Mouse (Mus musculus): ENCODE measurements at regions not wholly inside any gene's neighbourhood (a gene's known extent, or its start where the extent isn't known, plus 50 kb on each side); places are given as distances from the start of the nearest gene placed in this dataset.
"Not testable (repeated sequence)": the region's sequence is repeated elsewhere in the genome, so short reads cannot be mapped to it uniquely, and the experiment has no call there.

DNA sequence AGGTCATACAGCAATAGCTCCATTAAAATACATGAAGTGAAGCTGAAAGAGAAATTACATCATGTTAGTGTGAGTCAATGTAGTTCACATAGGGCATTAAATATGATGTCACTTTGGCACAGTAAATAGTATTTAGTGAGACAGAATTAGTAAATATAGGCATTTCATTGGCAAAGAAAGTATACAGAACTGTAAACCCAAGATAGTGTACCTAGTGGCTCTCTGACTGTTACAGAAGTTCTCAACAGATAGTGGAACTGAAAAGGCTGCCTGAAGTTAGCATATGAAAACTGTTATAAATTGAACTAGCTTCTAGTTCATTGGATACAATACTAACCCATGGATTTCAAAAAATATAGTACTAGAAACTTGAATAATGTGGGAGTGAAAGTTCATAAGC lies 1642.1 kb upstream of the Cdh6 start:
- no peak overlapping the region for H3K9ac ChIP-seq (replicated peaks; ENCODE audit: low read length)
- DNase-seq (ENCODE audit: low spot score) (no peak), ATAC-seq (replicated peaks; ENCODE audit: insufficient number of reproducible peaks, low FRiP score, low TSS enrichment, low read depth) (no peak)

GRCm38 (mm10) chr15:14806849-14807248 lies 1633.4 kb upstream of the Cdh6 start:
- no peak overlapping the region for H3K9ac ChIP-seq (replicated peaks; ENCODE audit: low read length)
- 57% methylated on average over 1 of the region's 1 CpGs for WGBS
- ATAC-seq (replicated peaks; ENCODE audit: insufficient number of reproducible peaks, low FRiP score, low TSS enrichment, low read depth), result no peak
- no peak for DNase-seq (ENCODE audit: low spot score)
- no peak overlapping the region for H3K4me2 ChIP-seq (ENCODE audit: low read depth, low read length)
- no peaks in the 10 kb centered on the region for H3K9me3 ChIP-seq (replicated peaks; ENCODE audit: control insufficient read depth, low read length)
- H3K4me3 ChIP-seq (ENCODE audit: low read depth, low read length), result no peak overlapping the region
- H3K27me3 ChIP-seq (ENCODE audit: control insufficient read depth, insufficient read depth, low read length), result no peaks in the 10 kb centered on the region
- no peaks in the 10 kb centered on the region for H3K36me3 ChIP-seq (replicated peaks; ENCODE audit: control insufficient read depth, insufficient read depth, low read depth, low read length)
- H3K4me1 ChIP-seq (ENCODE audit: control insufficient read depth, insufficient read depth, low read length), result no peaks in the 10 kb centered on the region
- no peak overlapping the region for H3K27ac ChIP-seq (replicated peaks; ENCODE audit: low read depth, low read length)

More for the DNA sequence above, 1642.1 kb upstream of the Cdh6 start:
- H3K4me2 ChIP-seq (ENCODE audit: low read depth, low read length), result no peak overlapping the region
- H3K36me3 ChIP-seq (replicated peaks; ENCODE audit: control insufficient read depth, insufficient read depth, low read depth, low read length), result no peaks in the 10 kb centered on the region
- H3K4me3 ChIP-seq (ENCODE audit: low read depth, low read length), result no peak overlapping the region
- no peaks in the 10 kb centered on the region for H3K9me3 ChIP-seq (replicated peaks; ENCODE audit: control insufficient read depth, low read length)
- no peaks in the 10 kb centered on the region for H3K27me3 ChIP-seq (ENCODE audit: control insufficient read depth, insufficient read depth, low read length)
- no peak overlapping the region for H3K27ac ChIP-seq (replicated peaks; ENCODE audit: low read depth, low read length)
- H3K4me1 ChIP-seq (ENCODE audit: control insufficient read depth, insufficient read depth, low read length), result no peaks in the 10 kb centered on the region

- no peak overlapping the region for H3K9ac ChIP-seq (replicated peaks; ENCODE audit: low read length)
- DNase-seq (ENCODE audit: low spot score) (no peak), ATAC-seq (replicated peaks; ENCODE audit: insufficient number of reproducible peaks, low FRiP score, low TSS enrichment, low read depth) (no peak)
- H3K4me2 ChIP-seq (ENCODE audit: low read depth, low read length), result no peak overlapping the region
- H3K27ac ChIP-seq (replicated peaks; ENCODE audit: low read depth, low read length), result no peak overlapping the region
- no peaks in the 10 kb centered on the region for H3K27me3 ChIP-seq (ENCODE audit: control insufficient read depth, insufficient read depth, low read length)
- H3K9me3 ChIP-seq (replicated peaks; ENCODE audit: control insufficient read depth, low read length), result no peaks in the 10 kb centered on the region
- WGBS, result 77% methylated on average over 2 of the region's 2 CpGs
- H3K4me1 ChIP-seq (ENCODE audit: control insufficient read depth, insufficient read depth, low read length), result no peaks in the 10 kb centered on the region
- H3K36me3 ChIP-seq (replicated peaks; ENCODE audit: control insufficient read depth, insufficient read depth, low read depth, low read length), result no peaks in the 10 kb centered on the region
- H3K4me3 ChIP-seq (ENCODE audit: low read depth, low read length), result no peak overlapping the region
These were observed 1621.7 kb upstream of the Cdh6 start for GRCm38 (mm10) chr15:14795221-14795620.

DNA sequence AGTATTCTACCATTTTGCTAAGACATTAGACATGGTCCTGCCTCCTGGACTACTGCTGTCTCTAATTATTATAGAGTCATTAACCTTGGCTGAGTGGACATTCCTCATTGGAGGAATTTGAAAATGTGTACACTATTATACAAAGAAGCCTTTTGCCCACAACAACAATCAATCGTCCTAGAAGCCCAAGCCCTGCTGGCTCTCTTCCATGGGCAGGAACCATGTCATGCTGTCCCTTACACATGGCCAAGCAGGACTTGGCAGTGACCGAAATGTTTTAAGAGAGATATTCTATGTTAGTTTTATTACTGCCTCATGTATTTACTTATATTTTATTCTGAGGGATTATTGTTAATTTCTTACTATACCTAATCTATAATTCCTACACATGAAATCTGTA lies 1607.3 kb upstream of the Cdh6 start:
- H3K4me2 ChIP-seq (ENCODE audit: low read depth, low read length), result no peak overlapping the region
- no peak overlapping the region for H3K27ac ChIP-seq (replicated peaks; ENCODE audit: low read depth, low read length)
- no peak overlapping the region for H3K9ac ChIP-seq (replicated peaks; ENCODE audit: low read length)
- no peaks in the 10 kb centered on the region for H3K27me3 ChIP-seq (ENCODE audit: control insufficient read depth, insufficient read depth, low read length)
- no peaks in the 10 kb centered on the region for H3K4me1 ChIP-seq (ENCODE audit: control insufficient read depth, insufficient read depth, low read length)
- DNase-seq (ENCODE audit: low spot score), result no peak
- no peak overlapping the region for H3K4me3 ChIP-seq (ENCODE audit: low read depth, low read length)
- 69% methylated on average over 2 of the region's 2 CpGs for WGBS
- no peak for ATAC-seq (replicated peaks; ENCODE audit: insufficient number of reproducible peaks, low FRiP score, low TSS enrichment, low read depth)
- no peaks in the 10 kb centered on the region for H3K36me3 ChIP-seq (replicated peaks; ENCODE audit: control insufficient read depth, insufficient read depth, low read depth, low read length)
- no peaks in the 10 kb centered on the region for H3K9me3 ChIP-seq (replicated peaks; ENCODE audit: control insufficient read depth, low read length)

DNA sequence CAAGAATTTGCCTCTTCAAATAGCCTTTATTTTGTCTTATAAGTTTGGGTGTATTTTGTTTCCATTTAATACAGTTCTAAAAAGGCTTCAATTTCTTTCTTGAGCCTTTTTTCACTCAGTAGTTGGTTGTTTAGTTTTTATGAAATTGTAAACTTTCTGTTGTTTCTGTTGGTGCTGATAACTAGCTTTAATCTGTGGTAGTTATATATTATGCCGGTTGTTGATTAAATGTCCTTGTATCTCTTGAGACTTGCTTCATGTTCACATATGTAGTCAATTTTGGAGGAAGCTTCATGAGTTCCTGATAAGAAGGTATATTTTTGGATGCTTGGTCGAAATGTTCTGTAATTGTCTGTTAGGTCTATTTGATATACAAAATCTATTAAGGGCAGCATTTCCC lies 1568.3 kb upstream of the Cdh6 start:
- Histone ChIP-seq H3K9ac (replicated peaks; ENCODE audit: low read length) (no peak overlapping the region), H3K4me2 (ENCODE audit: low read depth, low read length) (no peak overlapping the region), H3K27ac (replicated peaks; ENCODE audit: low read depth, low read length) (no peak overlapping the region), H3K27me3 (ENCODE audit: control insufficient read depth, insufficient read depth, low read length) (no peaks in the 10 kb centered on the region), H3K9me3 (replicated peaks; ENCODE audit: control insufficient read depth, low read length) (no peaks in the 10 kb centered on the region), H3K36me3 (replicated peaks; ENCODE audit: control insufficient read depth, insufficient read depth, low read depth, low read length) (no peaks in the 10 kb centered on the region), H3K4me3 (ENCODE audit: low read depth, low read length) (no peak overlapping the region), H3K4me1 (ENCODE audit: control insufficient read depth, insufficient read depth, low read length) (no peaks in the 10 kb centered on the region)
- DNase-seq (ENCODE audit: low spot score), result no peak
- no peak for ATAC-seq (replicated peaks; ENCODE audit: insufficient number of reproducible peaks, low FRiP score, low TSS enrichment, low read depth)
- WGBS, result 78% methylated on average over 2 of the region's 2 CpGs

DNA sequence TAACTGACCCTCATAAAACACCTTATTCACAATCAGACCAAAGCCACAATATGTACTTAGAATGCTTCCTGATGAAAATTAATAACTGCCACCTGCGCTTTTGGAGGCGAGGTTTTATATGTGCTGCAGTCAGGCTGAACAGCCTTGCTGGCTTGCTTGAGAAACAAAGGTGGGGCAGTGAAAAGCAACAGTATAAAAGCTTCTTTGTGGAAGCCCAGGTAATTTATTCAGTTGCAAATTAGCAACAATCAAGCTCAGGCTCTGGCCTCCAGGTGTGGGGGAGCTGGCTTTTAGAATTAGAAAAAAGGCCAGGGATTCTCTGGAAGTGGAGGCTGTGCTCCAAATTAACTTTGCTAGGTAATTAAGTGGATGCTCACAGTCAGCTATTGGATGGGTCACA lies 1524.5 kb upstream of the Cdh6 start:
- 82% methylated on average over 2 of the region's 2 CpGs for WGBS
- H3K27ac ChIP-seq (replicated peaks; ENCODE audit: low read depth, low read length); ATAC-seq (replicated peaks; ENCODE audit: insufficient number of reproducible peaks, low FRiP score, low TSS enrichment, low read depth); H3K9me3 ChIP-seq (replicated peaks; ENCODE audit: control insufficient read depth, low read length); H3K27me3 ChIP-seq (ENCODE audit: control insufficient read depth, insufficient read depth, low read length); H3K9ac ChIP-seq (replicated peaks; ENCODE audit: low read length); DNase-seq (ENCODE audit: low spot score); H3K4me3 ChIP-seq (ENCODE audit: low read depth, low read length); H3K4me2 ChIP-seq (ENCODE audit: low read depth, low read length); H3K36me3 ChIP-seq (replicated peaks; ENCODE audit: control insufficient read depth, insufficient read depth, low read depth, low read length); H3K4me1 ChIP-seq (ENCODE audit: control insufficient read depth, insufficient read depth, low read length): not testable (repeated sequence)

GRCm38 (mm10) chr15:14696481-14696880 lies 1523.0 kb upstream of the Cdh6 start:
- ATAC-seq (replicated peaks; ENCODE audit: insufficient number of reproducible peaks, low FRiP score, low TSS enrichment, low read depth) (no peak), DNase-seq (ENCODE audit: low spot score) (no peak)
- Histone ChIP-seq H3K27ac (replicated peaks; ENCODE audit: low read depth, low read length) (no peak overlapping the region), H3K4me1 (ENCODE audit: control insufficient read depth, insufficient read depth, low read length) (no peaks in the 10 kb centered on the region), H3K36me3 (replicated peaks; ENCODE audit: control insufficient read depth, insufficient read depth, low read depth, low read length) (no peaks in the 10 kb centered on the region), H3K9me3 (replicated peaks; ENCODE audit: control insufficient read depth, low read length) (no peaks in the 10 kb centered on the region), H3K4me2 (ENCODE audit: low read depth, low read length) (no peak overlapping the region), H3K9ac (replicated peaks; ENCODE audit: low read length) (no peak overlapping the region), H3K4me3 (ENCODE audit: low read depth, low read length) (no peak overlapping the region), H3K27me3 (ENCODE audit: control insufficient read depth, insufficient read depth, low read length) (no peaks in the 10 kb centered on the region)
- WGBS, result 95% methylated on average over 10 of the region's 10 CpGs

DNA sequence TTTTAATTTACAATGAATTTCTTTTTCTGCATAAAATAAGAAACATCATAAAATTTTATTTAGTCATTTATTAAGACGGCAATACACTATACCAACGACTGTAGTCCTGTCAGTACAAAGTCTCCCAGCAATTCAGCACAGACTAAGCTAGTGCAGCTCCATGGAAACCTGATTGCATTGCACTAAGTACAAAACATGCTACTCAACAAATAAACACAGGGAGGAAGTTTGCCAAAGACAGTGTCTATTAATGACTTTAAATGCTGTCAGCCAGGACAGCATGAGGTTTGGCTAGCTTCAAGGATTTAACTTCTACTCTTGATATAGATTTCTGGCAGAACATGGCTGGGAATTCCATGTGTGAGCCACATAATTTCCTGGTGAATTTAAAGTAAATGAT lies 1515.7 kb upstream of the Cdh6 start:
- H3K27me3 ChIP-seq (ENCODE audit: control insufficient read depth, insufficient read depth, low read length), result no peaks in the 10 kb centered on the region
- H3K27ac ChIP-seq (replicated peaks; ENCODE audit: low read depth, low read length), result no peak overlapping the region
- DNase-seq (ENCODE audit: low spot score) (no peak), ATAC-seq (replicated peaks; ENCODE audit: insufficient number of reproducible peaks, low FRiP score, low TSS enrichment, low read depth) (no peak)
- no peaks in the 10 kb centered on the region for H3K36me3 ChIP-seq (replicated peaks; ENCODE audit: control insufficient read depth, insufficient read depth, low read depth, low read length)
- H3K9me3 ChIP-seq (replicated peaks; ENCODE audit: control insufficient read depth, low read length), result no peaks in the 10 kb centered on the region
- H3K4me3 ChIP-seq (ENCODE audit: low read depth, low read length), result no peak overlapping the region
- H3K9ac ChIP-seq (replicated peaks; ENCODE audit: low read length), result no peak overlapping the region
- 81% methylated on average over 2 of the region's 2 CpGs for WGBS
- H3K4me1 ChIP-seq (ENCODE audit: control insufficient read depth, insufficient read depth, low read length), result no peaks in the 10 kb centered on the region
- H3K4me2 ChIP-seq (ENCODE audit: low read depth, low read length), result no peak overlapping the region

GRCm38 (mm10) chr15:14642291-14642690 lies 1468.8 kb upstream of the Cdh6 start:
- 85% methylated on average over 2 of the region's 2 CpGs for WGBS
- no peaks in the 10 kb centered on the region for H3K9me3 ChIP-seq (replicated peaks; ENCODE audit: control insufficient read depth, low read length)
- H3K4me2 ChIP-seq (ENCODE audit: low read depth, low read length), result no peak overlapping the region
- H3K9ac ChIP-seq (replicated peaks; ENCODE audit: low read length), result no peak overlapping the region
- no peak overlapping the region for H3K27ac ChIP-seq (replicated peaks; ENCODE audit: low read depth, low read length)
- H3K36me3 ChIP-seq (replicated peaks; ENCODE audit: control insufficient read depth, insufficient read depth, low read depth, low read length), result no peaks in the 10 kb centered on the region
- no peaks in the 10 kb centered on the region for H3K27me3 ChIP-seq (ENCODE audit: control insufficient read depth, insufficient read depth, low read length)
- no peak for ATAC-seq (replicated peaks; ENCODE audit: insufficient number of reproducible peaks, low FRiP score, low TSS enrichment, low read depth)
- no peak overlapping the region for H3K4me3 ChIP-seq (ENCODE audit: low read depth, low read length)
- DNase-seq (ENCODE audit: low spot score), result no peak
- no peaks in the 10 kb centered on the region for H3K4me1 ChIP-seq (ENCODE audit: control insufficient read depth, insufficient read depth, low read length)

Measured in embryonic facial prominence, embryonic 11.5 days (tissue).